Mouse (Mus musculus): ENCODE measurements at regions not wholly inside any gene's neighbourhood (a gene's known extent, or its start where the extent isn't known, plus 50 kb on each side); places are given as distances from the start of the nearest gene placed in this dataset.

DNA sequence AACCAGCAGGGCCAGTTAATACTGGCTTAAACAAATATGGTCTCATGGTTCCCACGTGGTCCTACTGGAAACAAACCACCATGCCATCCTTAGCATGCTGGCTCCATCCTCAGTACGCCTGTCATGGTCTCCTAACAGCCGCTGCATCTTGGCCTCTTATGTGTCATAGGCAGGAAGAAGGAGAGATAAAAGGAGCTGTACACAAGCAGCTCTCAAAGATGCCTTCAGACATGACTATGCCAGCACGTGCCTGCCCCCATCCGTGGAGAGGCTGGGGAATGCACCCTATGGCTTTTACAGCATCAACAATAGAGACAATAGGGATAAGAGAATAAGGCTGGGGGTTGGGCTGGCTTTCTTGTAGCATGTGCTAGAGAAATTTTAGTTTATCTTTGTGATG, 171.0 kb upstream of the Stt3b start:
- no peak for ATAC-seq (ENCODE audit: low FRiP score, low TSS enrichment)
- DNase-seq = no peak
- Histone ChIP-seq H3K27ac (replicated peaks; ENCODE audit: low read depth, low read length) (no peak overlapping the region), H3K36me3 (ENCODE audit: control insufficient read depth, insufficient read depth, low read length) (no peaks in the 10 kb centered on the region), H3K4me3 (replicated peaks; ENCODE audit: low read depth, low read length) (no peak overlapping the region), H3K9me3 (ENCODE audit: control insufficient read depth, low read length) (no peaks in the 10 kb centered on the region), H3K4me1 (ENCODE audit: control insufficient read depth, insufficient read depth, low read length) (peaks cover 3% of the 10 kb centered on the region; the same call in 1 of the 2 replicates), H3K4me2 (ENCODE audit: low read length) (no peak overlapping the region), H3K27me3 (ENCODE audit: control insufficient read depth, insufficient read depth, low read length) (no peaks in the 10 kb centered on the region), H3K9ac (replicated peaks; ENCODE audit: low read length) (no peak overlapping the region)
- 58% methylated on average over 5 of the region's 5 CpGs for WGBS

- Histone ChIP-seq H3K27me3 (ENCODE audit: control insufficient read depth, insufficient read depth, low read length) (no peaks in the 10 kb centered on the region), H3K4me2 (ENCODE audit: low read length) (no peak overlapping the region), H3K4me1 (ENCODE audit: control insufficient read depth, insufficient read depth, low read length) (peaks cover 3% of the 10 kb centered on the region; the same call in 1 of the 2 replicates), H3K9me3 (ENCODE audit: control insufficient read depth, low read length) (no peaks in the 10 kb centered on the region), H3K36me3 (ENCODE audit: control insufficient read depth, insufficient read depth, low read length) (no peaks in the 10 kb centered on the region), H3K4me3 (replicated peaks; ENCODE audit: low read depth, low read length) (no peak overlapping the region), H3K9ac (replicated peaks; ENCODE audit: low read length) (no peak overlapping the region), H3K27ac (replicated peaks; ENCODE audit: low read depth, low read length) (no peak overlapping the region)
- DNase-seq = no peak
- WGBS = 86% methylated on average over 7 of the region's 7 CpGs
- ATAC-seq (ENCODE audit: low FRiP score, low TSS enrichment) = no peak
Observed at GRCm38 (mm10) chr9:115483024-115483423, 172.8 kb upstream of the Stt3b start.

DNA sequence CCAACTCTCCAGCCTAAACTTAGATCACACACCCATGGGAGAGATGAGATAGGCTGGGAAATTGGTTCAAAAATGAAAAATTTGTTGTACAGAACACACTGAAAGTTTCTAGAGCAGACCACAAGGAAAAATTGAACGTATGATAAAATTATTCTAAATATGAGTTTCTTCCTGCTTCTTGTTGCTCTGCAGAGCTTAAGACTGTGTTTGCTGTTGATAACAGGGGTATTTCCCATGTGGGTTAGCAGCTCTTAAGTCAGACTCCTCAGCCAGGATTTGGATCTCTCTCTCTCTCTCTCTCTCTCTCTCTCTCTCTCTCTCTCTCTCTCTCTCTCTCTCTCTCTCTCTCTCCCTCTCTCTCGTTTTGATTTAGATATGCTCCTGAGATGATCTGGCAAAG, 173.5 kb upstream of the Stt3b start:
- Histone ChIP-seq H3K27ac (replicated peaks; ENCODE audit: low read depth, low read length) (no peak overlapping the region), H3K4me2 (ENCODE audit: low read length) (no peak overlapping the region), H3K9ac (replicated peaks; ENCODE audit: low read length) (no peak overlapping the region), H3K9me3 (ENCODE audit: control insufficient read depth, low read length) (no peaks in the 10 kb centered on the region), H3K4me3 (replicated peaks; ENCODE audit: low read depth, low read length) (no peak overlapping the region), H3K36me3 (ENCODE audit: control insufficient read depth, insufficient read depth, low read length) (no peaks in the 10 kb centered on the region), H3K4me1 (ENCODE audit: control insufficient read depth, insufficient read depth, low read length) (peaks cover 2% of the 10 kb centered on the region; the same call in 1 of the 2 replicates), H3K27me3 (ENCODE audit: control insufficient read depth, insufficient read depth, low read length) (no peaks in the 10 kb centered on the region)
- WGBS = 62% methylated on average over 2 of the region's 2 CpGs
- DNase-seq (no peak), ATAC-seq (ENCODE audit: low FRiP score, low TSS enrichment) (no peak)

- Histone ChIP-seq H3K36me3 (ENCODE audit: control insufficient read depth, insufficient read depth, low read length) (no peaks in the 10 kb centered on the region), H3K27ac (replicated peaks; ENCODE audit: low read depth, low read length) (no peak overlapping the region), H3K27me3 (ENCODE audit: control insufficient read depth, insufficient read depth, low read length) (no peaks in the 10 kb centered on the region), H3K9ac (replicated peaks; ENCODE audit: low read length) (no peak overlapping the region), H3K4me2 (ENCODE audit: low read length) (no peak overlapping the region), H3K4me3 (replicated peaks; ENCODE audit: low read depth, low read length) (no peak overlapping the region), H3K9me3 (ENCODE audit: control insufficient read depth, low read length) (no peaks in the 10 kb centered on the region), H3K4me1 (ENCODE audit: control insufficient read depth, insufficient read depth, low read length) (no peaks in the 10 kb centered on the region)
- WGBS = 93% methylated on average over 1 of the region's 1 CpGs
- no peak for ATAC-seq (ENCODE audit: low FRiP score, low TSS enrichment)
- DNase-seq = no peak
Observed at GRCm38 (mm10) chr9:115484408-115484807, 174.2 kb upstream of the Stt3b start.

DNA sequence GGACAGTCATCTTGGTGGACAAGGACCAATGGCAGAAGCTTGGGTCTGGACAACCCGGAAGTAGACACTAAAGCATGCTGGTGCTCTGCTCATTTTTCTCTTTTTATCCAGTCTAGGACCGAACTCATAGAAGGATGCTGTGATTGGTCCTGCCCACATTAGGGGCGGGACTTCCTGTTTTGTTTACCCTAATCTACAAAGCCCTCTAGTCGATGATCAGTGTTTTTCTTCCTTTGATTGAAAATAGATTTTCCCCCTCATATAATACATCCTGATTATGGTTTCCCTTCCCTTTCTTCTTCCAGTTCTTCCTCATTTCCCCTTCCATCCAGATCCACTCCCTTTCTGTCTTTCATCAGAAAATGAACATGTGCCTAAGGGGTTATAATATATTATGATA, 175.0 kb upstream of the Stt3b start:
- Histone ChIP-seq H3K4me3 (replicated peaks; ENCODE audit: low read depth, low read length) (no peak overlapping the region), H3K27ac (replicated peaks; ENCODE audit: low read depth, low read length) (no peak overlapping the region), H3K27me3 (ENCODE audit: control insufficient read depth, insufficient read depth, low read length) (no peaks in the 10 kb centered on the region), H3K36me3 (ENCODE audit: control insufficient read depth, insufficient read depth, low read length) (no peaks in the 10 kb centered on the region), H3K4me1 (ENCODE audit: control insufficient read depth, insufficient read depth, low read length) (no peaks in the 10 kb centered on the region), H3K4me2 (ENCODE audit: low read length) (no peak overlapping the region), H3K9ac (replicated peaks; ENCODE audit: low read length) (no peak overlapping the region), H3K9me3 (ENCODE audit: control insufficient read depth, low read length) (no peaks in the 10 kb centered on the region)
- ATAC-seq (ENCODE audit: low FRiP score, low TSS enrichment) (no peak), DNase-seq (no peak)
- 91% methylated on average over 4 of the region's 4 CpGs for WGBS

GRCm38 (mm10) chr9:115487175-115487760, 177.0 kb upstream of the Stt3b start:
- no peak overlapping the region for H3K4me2 ChIP-seq (ENCODE audit: low read length)
- H3K4me3 ChIP-seq (replicated peaks; ENCODE audit: low read depth, low read length) = no peak overlapping the region
- DNase-seq (no peak), ATAC-seq (ENCODE audit: low FRiP score, low TSS enrichment) (no peak)
- no peaks in the 10 kb centered on the region for H3K4me1 ChIP-seq (ENCODE audit: control insufficient read depth, insufficient read depth, low read length)
- no peak overlapping the region for H3K9ac ChIP-seq (replicated peaks; ENCODE audit: low read length)
- no peak overlapping the region for H3K27ac ChIP-seq (replicated peaks; ENCODE audit: low read depth, low read length)
- H3K9me3 ChIP-seq (ENCODE audit: control insufficient read depth, low read length) = no peaks in the 10 kb centered on the region
- 96% methylated on average over 5 of the region's 5 CpGs for WGBS
- H3K27me3 ChIP-seq (ENCODE audit: control insufficient read depth, insufficient read depth, low read length) = no peaks in the 10 kb centered on the region
- H3K36me3 ChIP-seq (ENCODE audit: control insufficient read depth, insufficient read depth, low read length) = no peaks in the 10 kb centered on the region

GRCm38 (mm10) chr9:115488913-115489809, 178.9 kb upstream of the Stt3b start:
- DNase-seq (no peak), ATAC-seq (ENCODE audit: low FRiP score, low TSS enrichment) (no peak)
- H3K9ac ChIP-seq (replicated peaks; ENCODE audit: low read length) = no peak overlapping the region
- H3K9me3 ChIP-seq (ENCODE audit: control insufficient read depth, low read length) = no peaks in the 10 kb centered on the region
- no peak overlapping the region for H3K27ac ChIP-seq (replicated peaks; ENCODE audit: low read depth, low read length)
- H3K27me3 ChIP-seq (ENCODE audit: control insufficient read depth, insufficient read depth, low read length) = no peaks in the 10 kb centered on the region
- H3K36me3 ChIP-seq (ENCODE audit: control insufficient read depth, insufficient read depth, low read length) = no peaks in the 10 kb centered on the region
- H3K4me2 ChIP-seq (ENCODE audit: low read length) = no peak overlapping the region
- H3K4me1 ChIP-seq (ENCODE audit: control insufficient read depth, insufficient read depth, low read length) = no peaks in the 10 kb centered on the region
- WGBS = 76% methylated on average over 9 of the region's 9 CpGs
- no peak overlapping the region for H3K4me3 ChIP-seq (replicated peaks; ENCODE audit: low read depth, low read length)

- Histone ChIP-seq H3K9ac (replicated peaks; ENCODE audit: low read length) (no peak overlapping the region), H3K27me3 (ENCODE audit: control insufficient read depth, insufficient read depth, low read length) (no peaks in the 10 kb centered on the region), H3K27ac (replicated peaks; ENCODE audit: low read depth, low read length) (no peak overlapping the region), H3K36me3 (ENCODE audit: control insufficient read depth, insufficient read depth, low read length) (no peaks in the 10 kb centered on the region), H3K9me3 (ENCODE audit: control insufficient read depth, low read length) (no peaks in the 10 kb centered on the region), H3K4me2 (ENCODE audit: low read length) (no peak overlapping the region), H3K4me3 (replicated peaks; ENCODE audit: low read depth, low read length) (no peak overlapping the region), H3K4me1 (ENCODE audit: control insufficient read depth, insufficient read depth, low read length) (no peaks in the 10 kb centered on the region)
- DNase-seq (no peak), ATAC-seq (ENCODE audit: low FRiP score, low TSS enrichment) (no peak)
- 86% methylated on average over 6 of the region's 6 CpGs for WGBS
Observed at GRCm38 (mm10) chr9:115492431-115493171, 182.4 kb upstream of the Stt3b start.

All from midbrain, embryonic 14.5 days (tissue).